ENCODE assay signal across 7 mouse cellular contexts in the genomic region with DNA sequence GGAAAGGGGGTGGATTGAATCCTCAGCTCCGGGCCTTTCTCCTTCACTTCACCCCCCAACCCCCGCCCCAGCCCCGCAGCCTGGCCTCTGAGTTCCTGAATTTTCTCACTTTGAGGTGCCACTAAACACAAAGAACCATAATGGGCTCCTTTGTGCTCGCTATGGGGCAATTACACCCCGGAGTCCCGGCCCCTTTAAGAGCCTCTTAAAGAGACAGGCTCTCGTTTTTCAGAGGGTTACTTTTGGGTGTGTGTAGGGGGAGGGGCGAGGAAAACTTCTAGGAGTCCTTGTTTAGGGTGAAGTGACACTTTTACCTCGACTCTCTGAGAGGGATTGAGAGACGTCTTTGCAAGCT. TPM values are rescaled to one million over a fixed set of nuclear protein-coding genes. Genes with fewer than 3 reads are reported as not detected.
A peak's percentile ranks its signal among the peaks of the same experiment; 100 is the strongest.
DNase-seq lines count a peak whose midpoint lies in the region; ATAC-seq and TF ChIP-seq lines count a peak whose summit lies in the region.

No protein-coding gene starts in this region.

- H3K27ac ChIP-seq in ES-Bruce4 (ENCODE audit: insufficient read depth, low read length), result peak overlapping the region; percentile 62
- peak overlapping the region; percentile 73 for H3K27ac ChIP-seq in intestine, postnatal 0 days (ENCODE audit: low read depth, low read length)

- no peaks in the 10 kb centered on the region for H3K4me1 ChIP-seq in ES-Bruce4 (ENCODE audit: control insufficient read depth, insufficient read depth, low read length)
- H3K4me1 ChIP-seq in intestine, postnatal 0 days (replicated peaks; ENCODE audit: control insufficient read depth, insufficient read depth, low read length), result no peaks in the 10 kb centered on the region

- under 1% methylated on average over 10 of the region's 10 CpGs for WGBS in intestine, postnatal 0 days

- no peak for ATAC-seq in intestine, postnatal 0 days

- peaks cover 2% of the 10 kb centered on the region; the same call in 1 of the 2 replicates for H3K27me3 ChIP-seq in ES-Bruce4 (ENCODE audit: control insufficient read depth, insufficient read depth, low read length, poor library complexity, severe bottlenecking)
- peaks cover 34% of the 10 kb centered on the region for H3K27me3 ChIP-seq in intestine, postnatal 0 days (replicated peaks; ENCODE audit: control insufficient read depth, insufficient read depth, low read length)

- peak overlapping the region; percentile 82 for H3K4me2 ChIP-seq in intestine, postnatal 0 days (replicated peaks; ENCODE audit: low read depth)

- H3K9ac ChIP-seq in ES-Bruce4 (ENCODE audit: low read depth, poor library complexity, severe bottlenecking), result peak overlapping the region; percentile 64
- H3K9ac ChIP-seq in intestine, postnatal 0 days (ENCODE audit: low read depth, low read length), result peak overlapping the region; percentile 18

- TF ChIP-seq EP300 in ES-Bruce4 (IDR thresholded peaks at IDR 0.05; ENCODE audit: insufficient read depth, low read depth, low read length), result no peak

- TF ChIP-seq CTCF in ES-Bruce4 (IDR thresholded peaks at IDR 0.05; ENCODE audit: low read depth, low read length), result no peak
- TF ChIP-seq CTCF in intestine, postnatal 0 days (IDR thresholded peaks at IDR 0.05; ENCODE audit: low read depth), result no peak

- DNase-seq in adrenal gland, adult 2 months, result peak; percentile 64
- DNase-seq in gastrocnemius, adult 8-10 months (ENCODE audit: low spot score in 2 of 2), result peak; percentile 26 to 32
- DNase-seq in lung, adult 18-20 months, result peak; percentile 52 to 69
- peak; percentile 54 for DNase-seq in ovary, postnatal 36 days (ENCODE audit: low spot score)
- DNase-seq in thymus, postnatal 0 days (ENCODE audit: low spot score), result no peak

- no peaks in the 10 kb centered on the region; the same call in 1 of the 2 replicates for H3K36me3 ChIP-seq in ES-Bruce4 (ENCODE audit: control insufficient read depth, insufficient read depth, low read length, poor library complexity, severe bottlenecking)
- no peaks in the 10 kb centered on the region for H3K36me3 ChIP-seq in intestine, postnatal 0 days (ENCODE audit: control insufficient read depth, insufficient read depth)

- TF ChIP-seq POLR2A in ES-Bruce4 (IDR thresholded peaks at IDR 0.05; ENCODE audit: insufficient read depth, low read length), result no peak

- peak overlapping the region; percentile 75; the same call in 1 of the 2 replicates for H3K4me3 ChIP-seq in ES-Bruce4 (ENCODE audit: low read depth, low read length)
- peak overlapping the region; percentile 66 for H3K4me3 ChIP-seq in intestine, postnatal 0 days (ENCODE audit: low read depth, low read length)

- no peaks in the 10 kb centered on the region for H3K9me3 ChIP-seq in ES-Bruce4 (replicated peaks; ENCODE audit: control insufficient read depth, insufficient read depth, low read length, poor library complexity, severe bottlenecking)
- no peaks in the 10 kb centered on the region for H3K9me3 ChIP-seq in intestine, postnatal 0 days (ENCODE audit: control insufficient read depth)

RNA-seq across cellular contexts. Expression of a gene that starts 0.7 kb away (rescaled TPM):
- polyA plus RNA-seq in ES-Bruce4 (2011; ENCODE audit: insufficient read depth, insufficient read length, low read depth, missing spikeins), result 30.3 and 36.1 TPM in 2 replicates
- total RNA-seq in adrenal gland, adult 2 months (2021), result 1 to 10 TPM; 2.0 to 9.3 TPM
- polyA plus RNA-seq in adrenal gland, adult 2 months (2012; rRNA removed), result 22.8 and 23.1 TPM in 2 replicates
- 1 to 10 TPM in 3 of 4 experiments, under 1 TPM in 1; 0.75 to 1.3 (median 1.1) TPM for total RNA-seq in gastrocnemius, adult 8-10 months (2022)
- polyA plus RNA-seq in intestine, postnatal 0 days (2015; fragmentation: Nextera tagmentation; extraction: Ambion mirVana), result 6.0 and 6.2 TPM in 2 replicates
- 3.9 and 4.3 TPM in 2 replicates for polyA plus RNA-seq in thymus, postnatal 0 days (2015; fragmentation: Nextera tagmentation; extraction: Ambion mirVana)

RNA-seq across cellular contexts. Expression of a gene that starts 24.2 kb away (rescaled TPM):
- 3.8 and 5.3 TPM in 2 replicates for polyA plus RNA-seq in ES-Bruce4 (2011; ENCODE audit: insufficient read depth, insufficient read length, low read depth, missing spikeins)
- under 1 TPM in 1 of 2 experiments, not detected in 1; 0.52 TPM for total RNA-seq in adrenal gland, adult 2 months (2021)
- polyA plus RNA-seq in adrenal gland, adult 2 months (2012; rRNA removed), result not detected in 2 replicates
- under 1 TPM in 1 of 4 experiments, not detected in 3; 0.80 TPM for total RNA-seq in gastrocnemius, adult 8-10 months (2022)
- 11.2 and 12.7 TPM in 2 replicates for polyA plus RNA-seq in intestine, postnatal 0 days (2015; fragmentation: Nextera tagmentation; extraction: Ambion mirVana)
- polyA plus RNA-seq in thymus, postnatal 0 days (2015; fragmentation: Nextera tagmentation; extraction: Ambion mirVana), result 0.52 and 1.2 TPM in 2 replicates

RNA-seq across cellular contexts. Expression of a gene that starts 47.3 kb away (rescaled TPM):
- polyA plus RNA-seq in ES-Bruce4 (2011; ENCODE audit: insufficient read depth, insufficient read length, low read depth, missing spikeins), result 75.8 and 89.1 TPM in 2 replicates
- total RNA-seq in adrenal gland, adult 2 months (2021), result 10 to 100 TPM; 23.2 to 31.4 TPM
- 16.0 and 18.4 TPM in 2 replicates for polyA plus RNA-seq in adrenal gland, adult 2 months (2012; rRNA removed)
- total RNA-seq in gastrocnemius, adult 8-10 months (2022), result 10 to 100 TPM; 17.7 to 24.0 (median 22.8) TPM
- polyA plus RNA-seq in intestine, postnatal 0 days (2015; fragmentation: Nextera tagmentation; extraction: Ambion mirVana), result 18.9 and 22.3 TPM in 2 replicates
- 32.4 and 41.0 TPM in 2 replicates for polyA plus RNA-seq in thymus, postnatal 0 days (2015; fragmentation: Nextera tagmentation; extraction: Ambion mirVana)
